In the genomic region with DNA sequence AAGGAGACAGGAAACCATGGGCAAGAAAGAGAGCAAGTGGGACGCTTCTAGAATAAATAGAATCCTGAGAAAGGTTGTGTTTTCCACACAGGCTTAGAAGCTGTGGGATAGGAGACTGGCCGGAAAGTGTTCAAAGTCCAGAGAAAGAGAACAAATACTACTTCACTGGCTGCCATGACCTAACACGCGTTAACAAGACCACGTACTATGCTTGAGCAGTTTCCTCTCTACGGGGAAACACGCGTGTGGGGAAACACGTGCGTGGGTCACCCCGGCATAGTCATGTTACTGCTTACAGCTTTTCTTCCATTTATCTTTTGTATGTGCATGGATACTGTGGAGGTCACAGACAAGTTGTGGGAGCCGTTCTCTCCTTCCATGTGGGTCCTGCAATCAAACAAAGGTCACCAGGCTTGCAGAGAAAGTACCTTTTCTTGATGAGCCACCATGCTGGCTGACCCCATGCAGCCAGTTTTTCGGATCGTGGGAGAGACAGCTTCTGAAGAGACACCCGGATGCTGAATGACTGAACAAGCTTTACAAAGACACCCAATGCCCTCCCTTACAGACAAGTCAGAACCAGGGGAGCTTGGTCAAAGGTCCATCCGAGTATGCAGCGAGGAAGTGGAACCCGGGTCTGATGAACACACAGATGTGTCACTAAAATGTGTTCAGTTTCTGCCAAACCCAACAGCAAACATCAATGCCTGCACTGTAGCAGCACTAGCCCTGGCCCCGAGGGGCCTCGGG, we compare ENCODE assay signal across 12 mouse cellular contexts. TPM values are rescaled to one million over a fixed set of nuclear protein-coding genes. Genes with fewer than 3 reads are reported as not detected.
DNase-seq lines count a peak whose midpoint lies in the region; ATAC-seq and TF ChIP-seq lines count a peak whose summit lies in the region.
"Had no signal": no experiment of that assay in that cellular context is flagged by ENCODE, and none has a peak within 500 bp of the region (broad histone marks: within the 10 kb centered on the region; RNA-seq: fewer than 3 reads in every experiment).

No protein-coding gene starts in this region.

- TF ChIP-seq CTCF in kidney, adult 2 months (conservative IDR thresholded peaks at IDR 0.05; ENCODE audit: insufficient read depth, insufficient read length, low read depth, low read length), result no peak
- TF ChIP-seq CTCF in intestine, postnatal 0 days (IDR thresholded peaks at IDR 0.05; ENCODE audit: low read depth), result no peak
- TF ChIP-seq CTCF in liver, embryonic 14.5 days (IDR thresholded peaks at IDR 0.05; ENCODE audit: low read depth), result no peak

- no peak for TF ChIP-seq EP300 in liver, embryonic 14.5 days (IDR thresholded peaks at IDR 0.05; ENCODE audit: low read depth)

- no peaks in the 10 kb centered on the region for H3K36me3 ChIP-seq in kidney, adult 2 months (ENCODE audit: control insufficient read depth, insufficient read depth, low read length)
- H3K36me3 ChIP-seq in intestine, postnatal 0 days (ENCODE audit: control insufficient read depth, insufficient read depth), result peaks cover 9% of the 10 kb centered on the region; the same call in 1 of the 2 replicates
- H3K36me3 ChIP-seq in liver, embryonic 14.5 days (replicated peaks; ENCODE audit: control insufficient read depth, insufficient read depth, low read depth), result peaks cover 3% of the 10 kb centered on the region

- H3K4me3 ChIP-seq in kidney, adult 2 months (ENCODE audit: insufficient read depth, low read depth, low read length), result peak overlapping the region; percentile 42
- H3K4me3 ChIP-seq in brown adipose tissue, adult 24 weeks (ENCODE audit: insufficient read depth, low read depth, low read length), result peak overlapping the region; percentile 36
- H3K4me3 ChIP-seq in intestine, postnatal 0 days (ENCODE audit: low read depth, low read length), result no peak overlapping the region
- peak overlapping the region; percentile 73 to 87 for H3K4me3 ChIP-seq in liver, embryonic 14.5 days (ENCODE audit: insufficient read depth in 1 of 2, low read depth in 2 of 2, low read length in 2 of 2)
- H3K4me3 ChIP-seq: left cerebral cortex, adult 2 months had no signal

- no peak for TF ChIP-seq POLR2A in kidney, adult 2 months (IDR thresholded peaks at IDR 0.05; ENCODE audit: low read depth, low read length)

- no peak overlapping the region for H3K9ac ChIP-seq in intestine, postnatal 0 days (ENCODE audit: low read depth, low read length)
- peak overlapping the region; percentile 93 for H3K9ac ChIP-seq in liver, embryonic 14.5 days (replicated peaks)

- peak overlapping the region; percentile 48; the same call in 1 of the 2 replicates for H3K27ac ChIP-seq in kidney, adult 2 months (ENCODE audit: insufficient read depth, low read depth, low read length)
- H3K27ac ChIP-seq in brown adipose tissue, adult 24 weeks (replicated peaks; ENCODE audit: low read depth, low read length), result no peak overlapping the region
- no peak overlapping the region for H3K27ac ChIP-seq in intestine, postnatal 0 days (ENCODE audit: low read depth, low read length)
- peak overlapping the region; percentile 13; the same call in 1 of the 2 replicates for H3K27ac ChIP-seq in liver, embryonic 14.5 days
- H3K27ac ChIP-seq: left cerebral cortex, adult 2 months had no signal

- DNase-seq in kidney, adult 2 months, result peak; percentile 72
- DNase-seq in kidney, postnatal 10 days, result no peak
- DNase-seq in liver, embryonic 14.5 days (ENCODE audit: low read depth in 3 of 3, low spot score in 3 of 3), result no peak
- no peak for DNase-seq in gastrocnemius, postnatal 25 days
- DNase-seq in layer of hippocampus, postnatal 10 days (ENCODE audit: low spot score in 2 of 2), result no peak
- DNase-seq: lung, postnatal 4 days; right cerebral cortex, postnatal 25 days had no signal

- H3K9me3 ChIP-seq in intestine, postnatal 0 days (ENCODE audit: control insufficient read depth), result no peaks in the 10 kb centered on the region
- no peaks in the 10 kb centered on the region for H3K9me3 ChIP-seq in liver, embryonic 14.5 days (ENCODE audit: control insufficient read depth, low read length)

- ATAC-seq in intestine, postnatal 0 days, result no peak
- no peak for ATAC-seq in liver, embryonic 14.5 days (ENCODE audit: insufficient read depth)
- ATAC-seq: forebrain, embryonic 14.5 days; inflammation-experienced regulatory T-cells, adult 6 months had no signal

- H3K4me2 ChIP-seq in intestine, postnatal 0 days (replicated peaks; ENCODE audit: low read depth), result peak overlapping the region; percentile 84
- peak overlapping the region; percentile 97 for H3K4me2 ChIP-seq in liver, embryonic 14.5 days (ENCODE audit: low read depth)

- H3K27me3 ChIP-seq in kidney, adult 2 months (replicated peaks; ENCODE audit: control insufficient read depth, insufficient read depth, low read length), result no peaks in the 10 kb centered on the region
- H3K27me3 ChIP-seq in intestine, postnatal 0 days (replicated peaks; ENCODE audit: control insufficient read depth, insufficient read depth, low read length), result no peaks in the 10 kb centered on the region
- H3K27me3 ChIP-seq in liver, embryonic 14.5 days (ENCODE audit: control insufficient read depth, insufficient read depth, low read length), result no peaks in the 10 kb centered on the region

- 61% methylated on average over 20 of the region's 20 CpGs for WGBS in kidney, adult 2 months
- WGBS in intestine, postnatal 0 days, result 73% methylated on average over 20 of the region's 20 CpGs
- WGBS in liver, embryonic 14.5 days (ENCODE audit: insufficient replicate concordance), result 75% methylated on average over 20 of the region's 20 CpGs

- peaks cover 6% of the 10 kb centered on the region; the same call in 1 of the 2 replicates for H3K4me1 ChIP-seq in kidney, adult 2 months (ENCODE audit: control insufficient read depth, insufficient read depth, low read length)
- no peaks in the 10 kb centered on the region; the same call in 1 of the 2 replicates for H3K4me1 ChIP-seq in brown adipose tissue, adult 24 weeks (ENCODE audit: control insufficient read depth, insufficient read depth, insufficient read length, low read length)
- H3K4me1 ChIP-seq in intestine, postnatal 0 days (replicated peaks; ENCODE audit: control insufficient read depth, insufficient read depth, low read length), result no peaks in the 10 kb centered on the region; the same call in 1 of the 2 replicates
- peaks cover 13 to 17% of the 10 kb centered on the region in 2 experiments for H3K4me1 ChIP-seq in liver, embryonic 14.5 days (replicated peaks; ENCODE audit: control insufficient read depth in 2 of 2, insufficient read depth in 2 of 2, low read length in 1 of 2)

RNA-seq across cellular contexts. Expression of a gene that starts 2.0 kb away (rescaled TPM):
- polyA plus RNA-seq in kidney, adult 2 months (2012; rRNA removed), result 18.7 and 25.3 TPM in 2 replicates
- polyA plus RNA-seq in brown adipose tissue, adult 24 weeks (2012; ENCODE audit: insufficient read depth, insufficient read length, missing spikeins), result 66.6 and 85.5 TPM in 2 replicates
- 15.3 and 15.9 TPM in 2 replicates for polyA plus RNA-seq in intestine, postnatal 0 days (2015; fragmentation: Nextera tagmentation; extraction: Ambion mirVana)
- 11.7 and 23.7 TPM in 2 replicates for polyA plus RNA-seq in liver, embryonic 14.5 days (2012; rRNA removed)
- 31.8 and 37.4 TPM in 2 replicates for polyA plus RNA-seq in liver, embryonic 14.5 days (2014; fragmentation: Nextera tagmentation; extraction: Ambion mirVana)
- 10 to 100 TPM; 59.2 to 71.3 TPM for total RNA-seq in gastrocnemius, postnatal 25 days (2021)
- total RNA-seq in layer of hippocampus, postnatal 10 days (2021), result 10 to 100 TPM; 67.2 to 75.3 TPM

Comparison
In these comparisons a context has a peak if more than half of its experiments do, and no peak if none do; other contexts are left out.
1. H3K27ac ChIP-seq: peak in kidney, adult 2 months (single experiment) and liver, embryonic 14.5 days (single experiment); none in brown adipose tissue, adult 24 weeks (single experiment) and intestine, postnatal 0 days (single experiment).